Mouse (Mus musculus): Measurements from ENCODE around the gene Sbf2.
"Not testable (repeated sequence)": the region's sequence is repeated elsewhere in the genome, so short reads cannot be mapped to it uniquely, and the experiment has no call there.

The Sbf2 gene

DNA sequence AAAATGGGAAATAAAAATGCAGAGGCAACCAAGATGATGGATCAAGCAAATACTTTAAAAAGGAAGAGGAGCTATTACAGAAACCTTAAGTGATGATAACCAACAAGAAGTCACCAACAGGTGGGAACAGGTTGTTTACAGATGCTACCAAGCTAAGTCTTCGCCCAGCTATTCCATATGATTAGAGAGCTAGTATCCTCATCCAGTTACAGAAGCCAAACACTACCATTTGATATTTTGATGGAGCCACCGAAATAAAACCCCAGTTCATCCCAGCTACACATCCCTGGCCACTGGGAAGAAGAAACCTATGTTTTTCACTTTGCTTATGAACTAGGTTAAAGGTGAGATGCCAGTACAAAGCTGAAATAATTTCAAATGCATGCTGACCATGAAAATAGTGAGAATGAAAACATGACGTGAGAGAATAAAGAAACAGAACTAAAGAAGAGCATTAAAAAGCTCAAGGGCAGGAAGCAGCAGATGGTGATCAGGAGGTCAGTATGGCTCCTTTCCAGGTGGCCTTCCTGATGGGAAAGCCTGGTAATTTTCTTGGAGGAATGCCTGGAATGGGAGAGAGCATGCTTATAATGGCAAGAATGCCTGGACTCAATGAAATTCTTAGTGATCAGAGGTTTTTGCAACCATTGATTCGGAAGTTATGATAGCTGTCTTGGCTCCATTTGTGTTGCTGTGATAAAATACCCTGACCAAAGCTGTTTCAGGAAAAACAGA, 48.7 kb downstream of the Sbf2 start:
- no peak for DNase-seq (ENCODE audit: low spot score in 2 of 2)

GRCm38 (mm10) chr7:110561647-110562046, 53.1 kb downstream of the Sbf2 start:
- no peak for DNase-seq (ENCODE audit: low spot score in 2 of 2)

- DNase-seq (ENCODE audit: low spot score in 2 of 2), result no peak
Measured at GRCm38 (mm10) chr7:110557001-110557400, 57.7 kb downstream of the Sbf2 start.

- no peak for DNase-seq (ENCODE audit: low spot score in 2 of 2)
Measured at GRCm38 (mm10) chr7:110556221-110556620, 58.5 kb downstream of the Sbf2 start.

GRCm38 (mm10) chr7:110555260-110555659, 59.5 kb downstream of the Sbf2 start:
- DNase-seq (ENCODE audit: low spot score in 2 of 2), result peak; percentile 18 to 24

DNA sequence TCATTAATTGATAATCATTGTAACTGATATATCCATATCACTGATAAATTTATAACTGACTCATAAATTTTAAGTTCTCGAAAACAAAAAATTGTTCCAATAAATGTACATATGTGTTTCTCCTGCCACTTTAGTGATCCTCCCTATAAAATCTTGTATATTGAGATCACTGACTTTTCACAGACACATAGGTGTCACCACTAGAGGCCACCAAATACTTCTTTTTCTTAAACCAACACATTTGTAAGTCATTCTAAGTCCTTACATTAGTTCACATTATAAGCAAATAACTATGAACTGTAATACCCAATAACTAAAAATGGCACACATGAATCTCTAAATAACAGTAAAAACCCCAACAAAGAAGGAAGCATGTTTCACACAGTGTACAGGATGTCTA, 66.5 kb downstream of the Sbf2 start:
- DNase-seq (ENCODE audit: low spot score in 2 of 2), result no peak

GRCm38 (mm10) chr7:110543341-110543740, 71.4 kb downstream of the Sbf2 start:
- no peak for DNase-seq (ENCODE audit: low spot score in 2 of 2)

DNA sequence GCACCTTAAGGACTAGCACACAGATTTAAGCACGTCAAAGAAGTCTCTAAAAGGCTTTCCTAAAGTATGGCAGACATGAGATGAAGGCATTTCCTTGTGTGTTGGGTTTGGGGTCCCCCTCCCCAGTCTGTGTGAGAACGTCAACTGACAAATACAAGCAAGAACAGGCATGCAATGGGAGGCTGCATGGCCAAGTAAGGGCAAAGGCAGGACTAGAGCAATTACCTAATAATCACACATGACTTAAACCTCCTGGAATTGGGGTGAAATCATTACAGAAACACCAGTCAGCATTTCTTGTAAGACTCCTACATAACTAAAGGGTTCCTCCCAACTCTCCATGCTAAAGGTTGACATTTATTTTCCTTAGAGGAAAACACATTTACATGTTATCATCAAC, 75.5 kb downstream of the Sbf2 start:
- no peak for DNase-seq (ENCODE audit: low spot score in 2 of 2)

DNA sequence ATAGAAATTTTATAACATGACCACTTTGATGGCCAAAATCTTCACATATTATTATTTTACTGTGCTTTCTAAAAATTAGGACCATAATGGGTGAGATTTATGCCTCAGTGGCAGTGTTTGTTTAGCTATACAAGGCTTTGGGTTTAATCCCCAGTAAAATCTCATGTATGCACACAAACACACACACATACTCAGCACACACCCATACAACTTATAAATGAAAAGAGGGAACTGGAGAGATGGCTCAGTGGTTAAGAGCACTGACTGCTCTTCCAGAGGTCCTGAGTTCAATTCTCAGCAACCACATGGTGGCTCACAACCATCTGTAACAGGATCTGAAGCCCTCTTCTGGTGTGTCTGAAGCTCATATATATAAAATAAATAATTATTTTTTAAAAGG, 84.4 kb downstream of the Sbf2 start:
- not testable (repeated sequence) for DNase-seq (ENCODE audit: low spot score in 2 of 2)

GRCm38 (mm10) chr7:110525090-110525775, 89.5 kb downstream of the Sbf2 start:
- no peak for DNase-seq (ENCODE audit: low spot score in 2 of 2)

GRCm38 (mm10) chr7:110516241-110517220, 98.2 kb downstream of the Sbf2 start:
- DNase-seq (ENCODE audit: low spot score in 2 of 2), result no peak

DNA sequence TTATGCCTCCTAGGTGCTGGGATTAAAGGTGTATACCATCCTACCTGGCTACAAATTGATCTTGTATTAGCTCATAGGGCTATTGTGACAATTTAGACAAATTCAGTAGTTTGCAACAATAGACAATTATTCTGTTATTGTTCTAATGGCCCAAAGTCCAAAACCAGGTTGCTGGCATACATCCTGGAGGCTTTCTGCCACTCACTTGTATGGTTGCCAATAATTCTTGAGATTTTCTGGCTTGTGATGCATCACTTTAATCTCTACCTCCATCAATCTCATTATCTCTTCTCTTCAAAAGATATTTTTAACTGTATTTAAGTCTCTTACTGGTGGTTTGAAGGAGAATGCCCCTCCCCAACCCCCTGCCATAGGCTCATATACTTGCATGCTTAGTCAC, 100.6 kb downstream of the Sbf2 start:
- no peak for DNase-seq (ENCODE audit: low spot score in 2 of 2)

DNA sequence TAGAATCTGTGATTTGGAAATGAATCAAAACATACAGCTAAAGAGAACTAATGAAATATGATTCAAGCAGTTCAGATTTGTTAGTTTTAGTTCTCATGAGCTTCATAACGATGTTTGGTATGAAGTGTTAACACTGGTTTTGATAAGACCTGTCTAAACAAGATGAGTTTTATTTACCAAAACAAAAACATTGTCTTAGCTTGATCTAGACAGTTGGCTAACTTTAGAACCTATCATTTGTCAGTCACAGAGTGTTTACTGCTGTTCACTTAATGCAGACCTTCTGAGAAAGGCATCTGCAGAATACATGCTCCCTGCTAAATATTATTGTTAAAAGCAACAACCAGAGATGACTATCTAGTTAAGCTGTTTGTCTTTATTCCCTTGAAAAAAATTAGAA, 116.1 kb downstream of the Sbf2 start:
- DNase-seq (ENCODE audit: low spot score in 2 of 2), result no peak

- no peak for DNase-seq (ENCODE audit: low spot score in 2 of 2)
Measured at GRCm38 (mm10) chr7:110491038-110491437, 123.7 kb downstream of the Sbf2 start.

DNA sequence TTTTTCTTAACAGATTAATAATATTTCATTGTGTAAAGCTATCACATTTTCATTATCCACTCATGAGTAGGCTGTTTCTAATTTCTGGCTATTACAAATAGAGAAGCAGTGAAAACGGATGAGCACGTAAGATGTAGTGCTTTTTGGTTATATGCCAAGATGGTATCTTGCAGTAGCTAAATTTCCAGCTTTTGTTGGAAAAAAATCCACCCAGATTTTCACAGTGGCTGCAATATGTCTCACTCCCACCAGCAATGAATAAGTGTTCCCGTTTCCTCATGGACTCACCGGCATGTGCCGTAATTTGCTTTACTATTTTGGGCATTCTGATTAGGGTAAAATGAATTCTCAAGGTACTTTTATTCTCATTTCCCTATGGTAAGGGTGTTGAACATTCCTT, 129.7 kb downstream of the Sbf2 start:
- DNase-seq (ENCODE audit: low spot score in 2 of 2), result peak; percentile 28 to 41

DNA sequence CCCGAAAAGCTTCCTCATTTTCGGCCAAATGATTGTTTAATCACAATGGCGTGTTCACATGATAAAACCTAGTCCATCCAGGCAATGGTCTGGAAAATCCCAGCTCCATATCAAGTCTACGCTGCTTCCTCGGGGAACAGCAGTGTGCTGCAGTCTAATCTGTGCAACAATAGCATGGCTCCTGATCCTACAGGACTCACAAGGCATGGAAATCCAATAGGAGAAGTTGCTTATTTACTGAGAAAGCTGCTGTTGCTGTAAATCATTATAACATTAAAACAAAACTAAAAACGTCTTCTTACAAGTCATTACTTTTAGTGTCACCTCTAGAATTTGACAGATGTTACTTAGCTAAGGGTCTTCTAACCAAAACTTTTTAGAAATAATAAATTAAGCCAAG, 143.7 kb downstream of the Sbf2 start:
- no peak for DNase-seq (ENCODE audit: low spot score in 2 of 2)

- DNase-seq (ENCODE audit: low spot score in 2 of 2), result no peak
Measured at GRCm38 (mm10) chr7:110463471-110463870, 151.3 kb downstream of the Sbf2 start.

DNA sequence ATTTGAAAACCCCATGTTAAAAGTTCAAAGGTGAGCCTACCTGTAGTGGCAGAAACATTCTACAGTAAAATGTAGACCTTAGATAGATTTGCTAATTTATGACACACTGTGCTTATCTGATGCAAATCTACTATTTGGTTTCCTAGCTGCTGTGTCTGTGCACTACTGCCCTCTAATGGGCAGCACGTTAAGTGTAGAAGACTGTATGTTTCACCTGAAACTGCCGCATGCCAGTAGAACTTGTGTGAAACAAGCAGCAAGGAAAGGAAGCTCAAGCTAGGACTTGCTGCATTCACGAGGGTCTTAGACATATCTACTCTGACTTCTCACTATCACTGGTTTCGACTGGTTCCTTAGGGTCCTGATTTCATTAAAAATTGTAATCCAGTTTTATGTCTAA, 182.4 kb downstream of the Sbf2 start:
- DNase-seq (ENCODE audit: low spot score in 2 of 2), result peak; percentile 71 to 74

DNA sequence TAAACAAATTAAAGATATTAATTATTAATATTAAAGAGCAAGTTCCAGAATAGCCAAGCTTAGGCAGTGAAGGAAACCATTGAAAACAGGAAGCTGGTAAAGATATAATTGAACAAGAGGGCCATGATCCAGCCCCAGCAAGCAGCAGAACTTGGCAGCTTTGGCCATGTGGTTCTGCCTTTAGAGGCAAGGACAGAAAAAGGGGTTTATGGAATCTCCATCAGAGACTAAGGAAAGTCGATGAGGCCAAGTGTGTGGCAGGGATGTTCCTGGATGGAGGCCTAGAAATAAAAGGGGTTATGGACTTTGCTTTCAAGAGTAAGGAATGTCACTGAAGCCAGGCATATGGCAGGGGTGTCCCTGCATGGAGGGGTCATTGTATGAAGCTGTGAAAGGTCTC, 198.4 kb downstream of the Sbf2 start:
- no peak for DNase-seq (ENCODE audit: low spot score in 2 of 2)

- DNase-seq (ENCODE audit: low spot score in 2 of 2), result no peak
Measured at GRCm38 (mm10) chr7:110414276-110414675, 200.4 kb downstream of the Sbf2 start.

DNA sequence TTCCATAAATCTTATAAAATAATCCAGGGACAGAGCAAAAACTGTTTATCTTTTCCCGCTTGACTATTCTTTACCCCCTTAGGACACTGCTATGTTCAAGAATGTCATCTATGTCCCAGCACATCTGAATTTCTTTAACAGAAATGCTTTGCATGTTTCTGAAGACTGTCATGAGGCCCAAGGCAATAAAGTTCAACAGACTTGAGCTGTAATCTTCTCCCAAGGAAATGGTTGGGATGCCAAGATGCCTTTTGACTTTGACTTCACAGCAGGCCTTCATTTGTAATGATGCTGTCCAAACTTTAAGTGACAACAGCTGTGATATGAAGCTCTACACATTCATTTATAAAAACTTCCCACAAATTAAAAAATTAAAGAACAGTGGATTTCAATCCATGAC, 212.6 kb downstream of the Sbf2 start:
- DNase-seq (ENCODE audit: low spot score in 2 of 2), result no peak

GRCm38 (mm10) chr7:110392576-110392975, 222.1 kb downstream of the Sbf2 start:
- DNase-seq (ENCODE audit: low spot score in 2 of 2), result no peak
